Mouse (Mus musculus) gastrocnemius, postnatal 4 days (tissue): Measurements from ENCODE around the gene Pwwp2b. TPM values are rescaled to one million over a fixed set of nuclear protein-coding genes. Genes with fewer than 3 reads are reported as not detected.

Experiments used
- DNase-seq, 2 experiments: peaks; one replicate each; pipeline ENCODE4 v3.0.0; 2021 to 2022; ENCODE audit warnings: low spot score in 2 of 2, mixed read lengths in 2 of 2
- total RNA-seq, 2 experiments: library from RNA; stranded (reverse); gene quantifications; 2 replicates each; pipeline ENCODE4 v1.2.3; 2021

Pwwp2b gene
- total RNA-seq, 2 experiments from 2014 or later, result 7.0 to 7.1 TPM

DNA sequence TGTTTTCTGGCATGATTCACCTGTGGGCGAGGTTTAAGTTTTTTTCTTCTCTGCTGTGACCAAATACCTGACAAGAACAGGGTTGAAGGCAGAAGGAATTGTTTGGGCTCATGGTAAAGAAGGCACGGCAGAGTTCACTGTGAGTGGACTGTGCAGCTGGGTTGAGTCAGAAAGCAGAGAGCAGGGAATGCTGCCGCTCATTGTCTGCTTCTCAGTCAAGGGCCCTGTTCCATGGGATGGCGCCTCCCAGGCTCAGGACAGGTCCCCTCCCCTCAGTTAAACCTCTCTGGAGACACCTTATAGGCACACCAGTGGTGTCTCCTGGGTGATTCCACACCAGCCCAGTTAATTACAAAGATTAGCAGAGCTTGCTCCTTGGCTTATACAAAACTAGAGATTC, 25.9 kb upstream of the Pwwp2b start:
- DNase-seq, result no peak

DNA sequence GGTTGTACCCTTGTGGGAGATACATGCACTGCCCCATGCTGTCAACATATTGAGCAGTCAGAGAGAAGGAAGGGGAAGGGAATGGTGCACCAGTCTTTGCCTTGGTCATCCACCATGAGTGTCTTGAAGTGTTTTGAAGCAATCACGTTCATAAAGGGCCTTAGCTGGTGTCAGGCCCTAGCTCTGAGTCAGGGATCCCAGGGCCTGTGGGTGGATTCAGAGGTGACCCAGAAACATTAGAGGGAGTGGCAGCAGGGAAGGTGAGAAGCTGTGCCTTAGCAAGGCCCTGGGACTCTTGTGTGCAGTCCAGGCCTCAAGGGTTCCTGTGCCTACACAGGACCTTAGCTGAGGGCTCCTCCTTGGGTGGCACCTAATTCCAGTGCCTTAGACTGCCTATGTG, 24.2 kb upstream of the Pwwp2b start:
- no peak for DNase-seq

DNA sequence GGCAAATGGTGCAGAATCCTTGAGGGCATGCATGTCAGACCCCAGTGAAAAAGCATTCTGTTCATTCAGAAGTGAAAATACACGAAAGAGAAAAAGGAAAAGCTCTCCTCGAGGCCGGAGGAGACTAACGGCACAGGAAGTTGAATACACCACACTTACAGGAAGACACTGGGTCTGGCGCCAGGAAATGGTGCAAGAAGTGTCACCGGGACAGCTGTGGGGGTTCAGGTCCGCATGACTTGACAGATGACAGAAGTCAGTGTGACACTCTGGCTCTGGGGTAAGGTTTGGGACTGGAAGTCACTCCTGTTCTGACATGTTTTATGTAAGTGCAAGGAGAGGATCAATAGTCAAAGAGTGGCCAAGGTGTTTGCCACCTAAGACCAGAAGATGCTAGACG, 23.6 kb upstream of the Pwwp2b start:
- no peak for DNase-seq

DNA sequence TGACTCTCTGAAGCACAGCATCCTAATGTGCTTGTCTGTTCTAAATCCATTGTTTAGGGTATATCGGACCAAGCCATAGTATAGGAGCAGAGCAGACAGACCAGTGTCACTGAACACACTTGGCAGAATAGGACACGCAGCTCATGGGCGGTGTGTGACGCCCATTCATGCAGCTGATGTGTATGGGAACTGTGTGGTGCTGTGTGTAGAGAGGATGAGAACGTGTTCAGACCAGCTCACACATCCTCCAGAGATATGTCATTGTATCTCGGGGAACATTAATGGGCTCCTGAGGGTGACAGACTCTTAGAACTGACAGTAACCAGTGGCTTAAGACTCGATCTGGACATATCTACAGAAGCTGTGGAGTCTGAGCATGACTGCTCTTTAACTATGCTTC, 21.9 kb upstream of the Pwwp2b start:
- DNase-seq, result no peak

DNA sequence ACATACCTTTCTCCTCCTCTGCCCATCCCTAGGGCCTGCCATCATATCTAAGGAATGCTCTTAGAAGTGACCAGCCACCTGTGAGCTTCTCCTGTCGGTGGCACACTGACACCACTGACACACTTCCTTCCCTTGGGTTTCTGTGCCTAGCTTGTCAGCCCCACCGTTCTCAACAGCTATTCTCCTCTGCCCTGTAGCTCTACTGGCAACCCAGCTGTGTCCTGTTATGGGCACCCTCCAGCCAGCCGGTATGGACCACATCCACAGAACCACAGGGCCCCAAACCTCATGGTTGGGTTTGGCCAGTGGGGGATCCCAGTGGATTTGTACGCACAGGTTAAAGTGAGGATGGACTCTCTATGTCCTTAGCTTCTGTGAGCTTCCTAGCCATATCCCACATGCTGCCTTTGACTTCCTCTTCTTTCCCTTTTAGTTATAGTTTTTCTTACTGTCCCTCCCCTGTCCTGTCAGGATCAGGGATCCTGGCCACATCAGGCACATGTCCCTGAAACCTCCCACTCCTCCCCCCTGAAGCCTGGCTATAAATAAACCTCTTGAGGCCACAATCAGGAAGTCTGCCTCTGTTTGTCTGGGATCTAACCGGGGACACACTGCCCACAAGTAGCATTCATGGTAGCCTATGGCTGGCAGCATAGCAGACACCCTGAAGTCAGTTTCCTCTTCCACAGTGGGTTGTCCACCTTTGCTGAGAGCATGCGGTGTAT, 19.7 kb upstream of the Pwwp2b start:
- no peak for DNase-seq

DNA sequence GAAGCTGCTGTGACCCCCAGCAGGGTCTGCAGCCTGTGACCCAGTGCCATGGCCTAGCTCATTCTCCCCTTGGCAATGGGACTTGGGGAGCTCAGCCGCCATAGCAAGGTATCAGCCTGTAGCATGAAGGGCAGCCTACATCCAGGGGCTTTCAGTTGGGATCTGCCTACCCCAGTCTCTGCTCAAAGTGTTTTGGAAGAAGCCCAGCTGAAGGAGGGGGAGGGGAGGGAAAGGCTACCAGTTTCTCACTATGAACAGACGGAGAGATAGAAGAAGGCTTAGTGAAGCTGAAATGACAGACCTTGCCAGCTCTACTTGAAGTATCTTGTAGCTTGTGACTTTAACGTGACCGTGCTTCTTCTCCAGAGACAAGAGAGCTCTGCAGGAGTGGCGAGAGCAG, 18.4 kb upstream of the Pwwp2b start:
- DNase-seq, result no peak

DNA sequence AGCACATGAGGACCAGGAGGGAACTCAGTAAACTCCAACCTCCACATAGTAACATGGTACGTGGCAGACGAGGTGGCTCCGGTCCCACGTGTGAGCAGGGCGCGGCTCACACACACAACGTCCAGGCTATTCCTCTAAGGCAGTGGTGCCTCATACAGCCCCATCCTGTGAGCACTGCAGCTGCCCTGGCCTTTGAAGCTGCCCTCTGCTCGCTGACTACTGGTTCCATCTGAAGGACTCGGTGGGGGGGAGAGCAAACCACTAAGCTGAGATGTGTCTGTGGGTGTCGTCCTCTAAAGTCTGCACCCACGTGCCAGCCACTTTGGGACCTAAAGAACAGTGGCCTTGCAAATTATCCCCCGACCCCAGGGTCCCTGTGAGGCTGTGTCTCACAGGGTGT, 18.0 kb upstream of the Pwwp2b start:
- DNase-seq, result no peak

DNA sequence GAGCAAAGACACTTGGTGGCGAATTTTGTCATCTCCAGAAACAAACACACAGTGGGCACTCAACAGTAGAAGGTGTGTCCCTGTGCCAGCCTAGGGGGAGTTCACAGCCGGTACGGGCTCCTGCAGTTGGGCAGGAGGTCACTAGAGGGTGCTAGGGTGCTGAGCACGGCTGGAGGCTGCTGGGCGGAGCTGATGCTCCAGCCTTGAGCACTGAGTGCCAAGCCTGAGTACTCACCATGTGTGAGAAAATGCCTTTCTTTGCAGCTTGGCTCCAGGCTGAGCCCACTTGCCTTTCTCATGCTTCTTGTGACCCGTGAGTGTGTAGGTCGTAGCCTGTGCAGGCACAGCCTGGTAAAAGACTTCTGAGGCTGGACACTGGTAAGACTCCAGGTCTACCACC, 14.6 kb upstream of the Pwwp2b start:
- DNase-seq, result peak; percentile 76 to 86

DNA sequence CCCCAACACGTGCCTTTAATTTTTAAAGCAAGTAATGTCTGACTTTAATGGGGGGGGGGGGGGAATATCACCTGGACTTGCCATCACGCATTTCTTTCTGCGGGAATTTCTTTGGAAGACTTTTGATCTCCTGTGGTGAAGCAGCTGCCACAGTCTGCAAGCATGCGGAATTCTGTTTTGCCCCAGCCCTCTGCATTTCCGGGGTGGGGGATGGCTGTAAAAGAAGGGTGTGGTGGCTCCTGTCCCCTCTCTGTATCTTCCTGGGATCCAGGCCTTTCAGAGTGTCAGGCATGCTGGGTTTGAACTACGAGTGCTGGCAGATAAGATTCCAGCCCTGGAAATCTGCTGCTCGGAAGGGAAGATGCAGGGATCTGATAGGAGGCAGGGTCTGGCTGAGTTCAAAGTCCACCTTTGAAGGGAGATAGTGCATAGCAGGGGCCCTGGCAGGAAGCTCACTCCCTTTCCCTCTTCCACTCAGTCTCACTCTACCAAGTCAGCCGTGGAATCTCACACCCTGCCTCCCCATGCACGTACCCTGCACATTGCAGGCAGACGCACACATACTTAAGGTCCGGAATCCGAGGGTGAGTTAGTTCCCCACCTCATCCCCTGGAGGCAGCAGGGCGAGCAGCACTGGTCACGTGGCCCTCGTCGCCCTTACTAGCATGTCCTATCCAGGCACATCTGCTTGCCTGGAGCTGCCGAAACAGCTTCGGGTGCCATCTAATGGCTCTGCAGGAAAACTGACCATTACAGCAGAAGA, 13.7 kb upstream of the Pwwp2b start:
- DNase-seq, result peak in 1 of 2 experiments; percentile 58

DNA sequence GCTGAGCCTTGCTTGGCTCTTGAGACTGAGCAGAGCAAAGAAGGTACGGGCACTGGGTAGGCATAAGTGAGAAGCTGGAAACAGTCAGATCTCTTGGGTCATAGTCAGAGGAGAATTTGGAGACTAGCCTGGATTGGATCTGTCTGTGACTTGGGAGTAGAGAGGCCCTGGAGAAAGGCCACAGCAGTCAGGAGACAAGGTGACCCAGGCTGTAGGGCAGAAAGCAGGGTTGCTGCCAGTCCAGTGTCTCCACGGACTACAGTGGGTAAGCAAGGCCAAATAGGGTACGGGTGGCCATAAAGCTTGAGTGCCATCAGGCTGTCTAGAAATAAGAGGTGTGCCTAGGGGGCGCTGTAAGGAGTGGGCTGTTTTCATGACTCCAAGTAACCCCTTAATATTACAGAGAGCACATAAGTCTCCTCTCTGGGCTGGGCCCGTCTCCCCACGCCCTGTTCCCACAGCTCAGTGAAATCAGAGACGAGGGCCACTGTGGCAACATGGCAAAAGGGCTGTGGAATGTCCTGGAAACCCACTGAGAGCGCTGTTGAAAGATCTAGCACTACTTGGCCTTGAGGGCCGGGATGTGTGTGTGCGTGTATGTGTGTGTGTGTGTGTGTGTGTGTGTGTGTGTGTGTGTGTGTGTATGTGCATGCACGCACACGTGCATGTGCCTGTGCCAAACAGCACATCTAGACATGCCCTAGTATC, 12.5 kb upstream of the Pwwp2b start:
- no peak for DNase-seq

DNA sequence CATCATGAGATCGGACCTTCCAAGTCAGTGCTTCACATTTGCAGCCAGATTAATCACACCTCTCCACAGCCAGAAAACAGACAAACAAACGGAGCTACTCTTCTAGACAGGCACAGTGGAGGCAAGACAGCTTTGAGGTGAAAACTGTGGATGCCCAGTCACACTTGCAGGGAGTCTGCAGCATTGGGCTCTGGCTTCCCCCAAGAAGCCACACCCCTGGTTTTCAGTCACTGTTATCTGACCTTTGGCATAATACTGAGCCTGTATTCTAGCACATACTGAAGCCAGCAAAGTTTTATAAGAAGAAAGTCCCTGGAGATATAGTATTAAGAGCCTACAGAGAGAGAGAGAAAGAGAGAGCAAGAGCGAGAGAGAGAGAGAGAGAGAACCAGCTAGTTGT, 8.8 kb upstream of the Pwwp2b start:
- no peak for DNase-seq

DNA sequence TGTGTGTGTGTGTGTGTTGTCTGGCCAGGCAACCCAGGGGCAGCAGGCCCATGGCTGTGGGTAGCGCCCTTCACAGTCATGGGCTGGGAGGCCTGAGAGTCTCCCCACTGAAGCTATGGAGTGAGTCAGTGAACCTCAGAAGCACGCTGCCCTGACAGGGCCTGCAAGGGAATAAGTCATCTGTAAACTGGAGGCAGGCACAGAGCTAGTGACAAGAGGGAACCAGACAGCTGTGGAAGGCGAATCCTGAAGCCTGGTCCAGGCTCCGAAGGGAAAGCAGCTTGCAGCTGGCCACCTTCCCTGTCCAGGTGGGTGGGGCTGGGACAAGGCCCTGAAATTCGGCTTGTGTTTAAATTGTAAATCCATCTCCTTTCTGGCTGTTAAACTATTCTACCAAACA, 2.2 kb upstream of the Pwwp2b start:
- DNase-seq, result peak in 1 of 2 experiments; percentile 52

DNA sequence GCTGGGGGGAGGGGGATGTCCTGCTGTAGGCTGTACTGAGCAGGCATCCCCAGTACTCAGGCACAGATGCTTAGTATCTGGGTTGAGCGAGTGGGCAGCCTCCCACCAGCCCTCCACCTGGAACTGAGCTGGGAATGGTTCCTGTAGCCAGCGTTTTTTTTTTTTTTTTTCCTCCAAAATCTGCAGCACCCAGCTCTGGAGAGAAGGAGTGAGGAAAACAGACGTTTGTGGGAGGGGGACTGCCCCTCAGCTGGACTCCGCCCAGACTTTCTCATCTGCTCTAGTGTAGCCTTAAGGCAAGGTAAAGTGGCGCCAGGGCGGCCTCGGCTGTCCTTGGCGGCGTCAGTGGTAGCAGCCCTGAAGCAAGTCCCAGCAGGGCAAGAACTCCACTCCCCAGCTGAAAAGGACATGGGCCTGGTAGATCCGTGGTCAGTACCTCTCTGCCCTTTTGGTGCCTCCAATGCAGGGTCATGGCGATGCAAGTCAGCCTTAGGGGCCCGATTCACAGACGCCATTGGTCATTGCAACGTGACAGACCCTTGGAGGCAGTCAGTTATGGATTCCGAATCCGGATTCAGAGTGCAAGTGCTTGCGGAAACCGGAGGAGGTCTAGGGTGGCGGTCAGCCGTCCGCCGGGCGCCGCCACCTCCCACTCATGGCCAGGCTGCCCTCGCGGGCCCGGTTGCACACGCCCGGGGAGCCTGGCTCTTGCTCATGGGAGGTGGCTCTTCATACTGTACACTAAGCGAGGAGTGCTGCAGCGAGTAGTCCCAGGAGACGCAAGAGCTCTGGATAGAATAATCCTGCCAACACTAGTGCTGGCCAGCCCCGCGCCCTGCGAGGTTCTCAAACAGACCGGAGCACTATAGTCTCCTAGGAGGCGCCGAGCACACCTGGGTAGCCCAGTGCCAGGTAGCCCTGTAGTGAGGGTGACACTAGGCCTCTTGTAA, 1.1 kb upstream of the Pwwp2b start:
- peak in 1 of 2 experiments; percentile 42 for DNase-seq

DNA sequence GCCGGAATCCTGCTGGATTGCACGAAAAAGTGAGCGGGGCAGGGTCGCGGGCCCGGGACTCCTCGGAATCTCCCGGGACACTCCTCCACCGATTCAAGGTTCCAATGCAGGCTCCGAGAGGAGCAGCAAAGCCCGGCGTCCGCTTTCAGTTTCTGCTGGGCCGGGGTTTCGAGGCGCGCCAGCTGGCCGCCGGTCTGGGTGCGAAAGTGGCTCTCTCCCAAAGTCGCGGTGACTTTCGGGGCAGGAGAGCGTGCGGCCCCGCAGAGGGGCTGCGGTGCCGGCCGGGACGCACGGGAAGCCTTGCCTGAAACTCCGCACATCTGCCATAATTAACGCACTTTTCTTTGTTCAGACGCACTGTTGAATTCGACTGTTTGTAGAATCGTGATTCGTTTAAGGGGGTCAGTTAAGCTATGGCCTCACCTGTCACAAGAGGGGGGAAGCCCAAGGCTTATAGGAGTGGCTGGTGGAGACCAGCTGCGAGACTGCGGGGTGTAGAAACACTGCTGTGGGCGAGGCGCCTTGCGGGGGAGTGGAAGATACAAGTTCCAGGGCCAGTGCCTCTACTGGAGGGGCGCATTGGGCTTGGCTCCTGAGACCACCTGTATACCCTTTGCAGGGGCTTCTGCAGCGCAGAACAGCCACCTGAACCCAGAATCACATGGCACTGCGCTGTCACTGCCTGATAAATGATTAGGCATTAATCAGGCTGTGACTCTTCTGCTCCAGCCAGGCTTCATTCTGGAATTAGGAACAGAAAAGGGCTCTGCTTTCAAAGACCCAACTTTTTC, 528 bp downstream of the Pwwp2b start:
- peak in 1 of 2 experiments; percentile 48 for DNase-seq

DNA sequence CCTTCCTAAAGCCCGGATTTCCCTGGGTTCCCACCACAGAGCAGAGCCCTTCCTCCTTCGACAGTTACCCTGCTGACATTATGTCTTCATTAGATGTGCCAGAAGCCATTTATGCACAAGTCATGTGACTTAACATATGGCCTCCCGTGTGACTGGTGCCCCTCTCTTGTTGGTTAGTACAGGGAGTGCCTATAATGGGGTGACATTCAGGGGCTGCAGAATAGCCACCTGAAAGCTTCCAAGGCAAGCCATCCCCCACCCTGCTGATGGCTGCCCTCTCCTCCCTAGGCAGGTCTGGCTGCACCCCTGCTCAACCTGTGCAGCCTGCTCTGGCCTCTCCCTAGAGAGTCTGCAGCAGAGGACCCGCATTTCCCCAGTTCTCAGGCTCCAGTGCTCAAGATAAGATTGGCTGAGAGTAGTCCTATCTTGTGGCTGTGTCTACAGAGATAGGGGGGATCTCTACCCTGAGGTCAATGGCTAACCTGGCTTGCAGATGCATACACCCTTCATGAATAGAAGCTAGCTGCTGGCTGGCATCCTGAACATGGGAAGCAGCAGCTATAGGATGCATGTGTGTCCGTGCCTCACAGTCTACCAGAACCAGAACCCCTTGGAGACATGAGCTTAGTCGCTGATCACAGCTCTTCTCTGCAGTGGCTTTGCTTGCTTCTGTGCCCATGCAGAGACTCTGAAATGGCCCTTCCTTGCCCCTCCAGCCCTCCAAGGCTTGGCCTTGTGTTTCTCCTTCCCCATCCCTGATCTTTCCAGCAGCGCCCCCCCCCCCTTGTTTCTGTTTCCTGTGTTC, 1.3 kb downstream of the Pwwp2b start:
- no peak for DNase-seq

DNA sequence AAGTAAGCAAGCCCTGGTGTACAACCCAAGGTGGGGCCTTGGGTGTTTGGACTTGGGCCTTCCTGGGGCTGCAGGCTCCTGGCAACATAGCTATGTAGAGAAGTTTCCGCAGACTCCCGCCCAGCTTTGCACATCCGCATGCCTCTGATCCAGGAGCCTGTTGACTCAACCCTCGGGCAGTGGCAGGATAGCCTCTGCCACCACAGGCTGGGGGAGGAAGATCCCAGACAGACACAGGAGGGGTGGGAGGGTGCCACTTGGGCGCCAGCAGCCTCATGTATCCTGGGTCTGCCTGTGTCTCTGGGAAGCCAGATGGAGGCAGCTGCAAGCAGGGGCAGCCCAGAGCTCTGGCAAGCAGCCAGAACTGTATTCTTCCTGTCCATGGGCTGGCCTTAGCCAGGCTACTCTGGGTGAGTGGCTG, 3.6 kb downstream of the Pwwp2b start:
- DNase-seq, result peak in 1 of 2 experiments; percentile 77

DNA sequence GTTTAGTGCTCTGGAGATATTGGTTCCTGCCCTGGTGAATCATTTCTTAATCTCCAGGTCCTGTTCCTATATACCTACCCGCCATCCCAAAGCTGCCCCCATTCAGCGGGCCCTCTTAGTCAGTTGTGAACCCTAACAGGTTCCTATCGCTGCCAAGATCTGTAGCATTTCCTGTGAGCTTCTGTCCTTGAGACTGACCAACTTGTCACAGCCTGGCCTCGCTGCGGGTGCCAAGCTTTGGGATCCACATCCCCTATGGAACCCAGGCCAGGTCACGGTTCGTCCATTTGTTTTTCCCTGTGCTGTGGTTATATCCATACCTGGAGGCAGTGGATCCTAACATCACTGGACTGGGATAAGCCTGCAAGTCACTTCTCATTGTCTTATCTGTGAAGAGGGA, 4.3 kb downstream of the Pwwp2b start:
- no peak for DNase-seq

DNA sequence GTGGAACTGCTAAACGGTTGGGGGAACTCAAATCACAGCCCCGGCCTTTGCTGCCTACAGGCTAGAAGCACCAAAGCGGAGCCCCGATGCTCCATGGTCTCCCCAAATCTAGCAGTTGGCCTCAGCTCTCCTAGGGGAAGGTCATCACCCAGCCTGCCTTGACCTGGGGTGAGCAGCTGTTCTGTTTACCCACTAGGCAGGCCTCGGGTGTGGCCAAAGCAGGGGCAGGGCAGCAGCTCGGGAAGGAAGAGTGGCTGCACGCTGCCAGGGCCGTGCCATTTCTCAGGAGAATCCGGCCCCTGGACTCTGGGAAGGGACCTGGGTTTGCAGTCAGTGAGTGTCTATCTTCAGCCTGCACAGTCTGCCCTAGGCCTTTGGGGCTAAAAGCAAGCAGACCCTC, 4.7 kb downstream of the Pwwp2b start:
- no peak for DNase-seq

DNA sequence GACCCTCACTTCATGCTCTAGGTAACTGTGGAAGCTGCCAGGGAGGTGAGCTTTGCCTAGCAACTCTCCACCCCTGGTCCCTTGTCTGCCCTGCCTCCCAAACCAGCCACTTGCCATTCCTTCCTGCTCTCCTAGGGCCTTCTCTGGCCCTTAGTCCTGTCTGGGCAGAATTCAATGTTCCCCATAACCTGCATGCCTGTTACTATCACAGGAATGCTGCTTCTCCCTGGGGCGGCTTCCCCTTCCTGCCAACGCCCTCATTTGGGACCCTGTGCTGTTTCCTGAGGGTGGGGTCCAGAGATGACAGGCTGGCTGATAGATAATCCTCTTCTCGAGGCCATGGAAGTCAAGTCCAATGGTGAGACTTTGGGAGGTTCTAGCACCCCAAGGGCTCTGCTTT, 5.2 kb downstream of the Pwwp2b start:
- DNase-seq, result no peak
